Mouse (Mus musculus): ENCODE measurements around the gene Idh3a. TPM values are rescaled to one million over a fixed set of nuclear protein-coding genes. Genes with fewer than 3 reads are reported as not detected.

Gene Idh3a
- polyA plus RNA-seq, 1 experiment from 2014 or later: 124 TPM

DNA sequence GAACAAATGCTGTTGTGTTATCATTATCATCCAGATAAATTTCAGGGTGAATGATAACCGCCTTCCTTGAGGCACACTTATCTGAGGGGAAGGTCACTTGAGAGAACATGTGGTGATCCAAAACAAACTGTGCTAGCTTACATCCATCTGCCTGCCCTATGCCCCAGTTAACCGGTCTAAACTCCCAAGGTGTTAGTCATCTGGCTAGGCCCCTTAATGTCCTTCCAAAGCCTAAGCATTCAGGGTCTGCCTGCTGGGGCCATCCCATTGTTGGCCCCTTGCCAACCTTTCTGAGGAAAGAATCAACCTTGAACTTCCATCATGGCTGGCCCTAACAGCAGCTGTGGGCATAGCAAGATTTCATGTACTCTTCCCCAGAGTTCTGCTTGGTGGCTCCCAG is 56.0 kb downstream of the Idh3a start:
- Histone ChIP-seq H3K9me3 (replicated peaks) (no peaks in the 10 kb centered on the region), H3K36me3 (no peaks in the 10 kb centered on the region), H3K27ac (no peak overlapping the region), H3K4me1 (0 out of 2 replicates have a peak, but pooled peaks cover 4% of the 10 kb centered on the region), H3K4me3 (no peak overlapping the region), H3K27me3 (ENCODE audit: low read depth, poor library complexity, severe bottlenecking) (no peaks in the 10 kb centered on the region)
- 90% methylated on average over 2 of the region's 2 CpGs for WGBS
- DNase-seq (ENCODE audit: low spot score): no peak

DNA sequence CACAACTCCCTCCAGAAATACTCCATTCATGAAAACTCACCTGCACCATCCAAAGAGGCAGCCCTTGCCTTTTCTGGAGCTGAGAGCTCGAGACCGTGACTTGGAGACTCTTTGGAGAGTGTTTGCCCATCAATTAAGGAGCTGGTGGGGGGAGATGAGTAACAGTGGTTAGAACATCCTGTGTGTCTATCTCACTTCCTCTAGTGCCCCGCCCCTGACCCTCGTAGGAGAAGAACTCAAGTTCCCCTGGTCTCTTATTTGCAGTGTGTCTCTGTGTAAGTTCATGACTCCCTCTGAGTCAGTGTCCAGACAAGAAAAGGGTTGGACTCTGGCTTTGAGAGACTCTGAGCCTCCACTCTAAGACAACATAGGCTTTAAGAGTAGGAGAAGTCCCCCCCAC is 56.4 kb downstream of the Idh3a start:
- Histone ChIP-seq H3K9me3 (replicated peaks) (no peaks in the 10 kb centered on the region), H3K36me3 (no peaks in the 10 kb centered on the region), H3K4me3 (no peak overlapping the region), H3K4me1 (0 out of 2 replicates have a peak, but pooled peaks cover 4% of the 10 kb centered on the region), H3K27me3 (ENCODE audit: low read depth, poor library complexity, severe bottlenecking) (no peaks in the 10 kb centered on the region), H3K27ac (no peak overlapping the region)
- no peak for DNase-seq (ENCODE audit: low spot score)
- 80% methylated on average over 4 of the region's 4 CpGs for WGBS

DNA sequence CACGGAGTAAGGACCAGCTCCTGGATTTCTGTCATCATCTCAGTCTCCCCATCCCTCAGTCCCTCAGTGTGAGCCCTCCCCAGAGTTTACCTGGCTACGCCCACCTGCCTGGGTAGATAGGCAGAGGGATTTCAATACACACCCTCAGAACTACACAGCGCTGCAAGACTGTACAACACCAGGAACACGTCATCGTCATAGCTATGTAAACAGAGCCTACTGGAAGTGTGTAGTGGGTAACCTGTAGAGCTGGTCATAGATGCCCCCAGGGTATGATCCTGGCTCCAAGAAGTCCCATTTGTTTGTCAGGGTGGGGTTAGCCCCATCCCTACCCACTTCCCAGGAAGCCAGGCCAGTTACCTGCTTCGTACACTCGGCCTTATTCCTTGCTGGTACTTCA is 57.0 kb downstream of the Idh3a start:
- no peak overlapping the region for H3K4me3 ChIP-seq
- 91% methylated on average over 7 of the region's 7 CpGs for WGBS
- H3K27me3 ChIP-seq (ENCODE audit: low read depth, poor library complexity, severe bottlenecking): no peaks in the 10 kb centered on the region
- no peak for DNase-seq (ENCODE audit: low spot score)
- H3K4me1 ChIP-seq: 0 out of 2 replicates have a peak, but pooled peaks cover 4% of the 10 kb centered on the region
- H3K36me3 ChIP-seq: no peaks in the 10 kb centered on the region
- no peak overlapping the region for H3K27ac ChIP-seq
- H3K9me3 ChIP-seq (replicated peaks): no peaks in the 10 kb centered on the region

DNA sequence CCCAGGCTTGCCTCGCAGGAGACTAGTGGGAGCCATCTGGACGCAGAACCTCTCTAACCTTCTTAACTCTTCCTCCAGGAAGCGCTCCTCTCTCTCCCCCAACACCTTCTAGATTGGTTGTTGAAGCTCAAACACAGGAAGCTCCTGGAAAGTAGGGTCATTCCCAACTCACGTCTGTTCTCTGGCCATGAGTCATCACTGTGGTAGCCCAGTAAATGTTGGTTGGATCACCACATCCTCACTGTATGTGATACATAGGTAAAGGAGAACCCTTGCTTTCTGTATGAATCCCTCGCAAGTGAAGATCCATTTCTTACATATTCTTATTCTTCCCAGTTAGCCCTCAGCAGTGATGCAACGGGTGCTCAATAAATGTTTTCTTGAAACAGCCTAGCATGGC is 59.4 kb downstream of the Idh3a start:
- DNase-seq (ENCODE audit: low spot score): no peak
- 86% methylated on average over 6 of the region's 6 CpGs for WGBS
- Histone ChIP-seq H3K4me1 (0 out of 2 replicates have a peak, but pooled peaks cover 4% of the 10 kb centered on the region), H3K9me3 (replicated peaks) (no peaks in the 10 kb centered on the region), H3K4me3 (no peak overlapping the region), H3K27me3 (ENCODE audit: low read depth, poor library complexity, severe bottlenecking) (no peaks in the 10 kb centered on the region), H3K36me3 (no peaks in the 10 kb centered on the region), H3K27ac (no peak overlapping the region)

DNA sequence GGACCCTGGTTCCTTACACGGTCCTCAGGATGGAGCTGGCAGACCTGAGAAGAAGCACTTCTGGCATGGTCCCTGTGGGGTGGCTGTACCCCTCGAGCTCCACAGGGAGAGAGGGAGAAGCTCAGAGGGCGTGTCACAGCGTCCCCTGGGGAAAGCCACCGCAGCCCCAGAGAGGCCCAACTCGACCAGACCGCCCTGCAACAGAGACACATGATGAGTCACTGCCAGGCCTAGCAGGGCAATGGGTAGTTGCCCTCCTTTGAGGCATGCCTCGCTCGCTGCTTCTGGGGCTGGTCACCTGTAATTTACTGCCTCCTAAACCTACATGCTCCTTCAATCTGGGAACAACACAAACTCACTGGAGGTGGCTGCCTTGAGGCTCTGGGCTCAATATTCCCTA is 60.1 kb downstream of the Idh3a start:
- H3K4me3 ChIP-seq: no peak overlapping the region
- H3K27me3 ChIP-seq (ENCODE audit: low read depth, poor library complexity, severe bottlenecking): no peaks in the 10 kb centered on the region
- no peak for DNase-seq (ENCODE audit: low spot score)
- H3K4me1 ChIP-seq: 0 out of 2 replicates have a peak, but pooled peaks cover 4% of the 10 kb centered on the region
- H3K27ac ChIP-seq: no peak overlapping the region
- H3K9me3 ChIP-seq (replicated peaks): no peaks in the 10 kb centered on the region
- WGBS: 79% methylated on average over 9 of the region's 9 CpGs
- H3K36me3 ChIP-seq: no peaks in the 10 kb centered on the region

DNA sequence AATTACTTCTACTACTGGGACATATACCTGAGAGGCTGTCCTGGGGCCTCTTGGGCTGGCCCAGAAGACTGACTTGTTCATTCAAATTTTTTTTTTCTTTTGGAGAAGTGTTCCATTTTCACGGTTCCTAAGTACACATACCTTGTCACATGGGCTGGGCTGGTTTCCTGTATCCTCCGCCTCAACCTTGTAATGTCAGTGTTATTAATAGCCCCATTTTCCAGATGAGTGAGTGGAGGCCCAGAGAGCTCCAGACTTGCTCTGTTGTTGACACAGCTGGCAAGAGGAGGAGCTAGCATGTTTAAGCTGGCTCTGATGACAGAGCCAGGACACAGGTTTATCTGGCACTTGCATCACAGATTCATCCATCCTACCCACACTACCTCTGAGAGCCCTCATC is 61.3 kb downstream of the Idh3a start:
- H3K36me3 ChIP-seq: no peaks in the 10 kb centered on the region
- WGBS: 81% methylated on average over 2 of the region's 2 CpGs
- no peak for DNase-seq (ENCODE audit: low spot score)

DNA sequence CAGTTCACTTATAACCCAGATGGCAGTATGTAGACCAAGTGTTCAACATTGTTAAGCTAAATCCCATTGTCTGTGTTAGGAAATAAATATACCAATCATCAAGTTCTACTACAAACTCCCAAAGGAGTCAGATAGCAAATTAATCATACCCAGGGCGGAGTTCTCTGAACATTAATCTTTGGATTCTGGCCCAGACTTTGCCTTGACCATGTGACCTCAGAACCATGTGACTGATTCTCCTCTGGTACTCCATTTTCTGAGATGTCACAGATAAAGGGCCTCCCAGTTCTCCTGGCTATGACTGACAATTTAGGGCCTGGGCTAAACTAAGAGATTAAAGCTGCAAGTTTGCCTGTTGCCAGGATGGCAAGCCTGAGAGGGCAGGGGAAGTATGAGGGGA is 63.2 kb downstream of the Idh3a start:
- H3K36me3 ChIP-seq: no peaks in the 10 kb centered on the region
- H3K27ac ChIP-seq: no peak overlapping the region
- no peaks in the 10 kb centered on the region for H3K27me3 ChIP-seq (ENCODE audit: low read depth, poor library complexity, severe bottlenecking)
- H3K4me1 ChIP-seq: no peaks in the 10 kb centered on the region
- no peak overlapping the region for H3K4me3 ChIP-seq
- WGBS: 95% methylated on average over 1 of the region's 1 CpGs
- DNase-seq (ENCODE audit: low spot score): no peak
- H3K9me3 ChIP-seq (replicated peaks): no peaks in the 10 kb centered on the region

More for the DNA sequence above, 61.3 kb downstream of the Idh3a start:
- H3K27ac ChIP-seq: no peak overlapping the region
- 0 out of 2 replicates have a peak, but pooled peaks cover under 1% of the 10 kb centered on the region for H3K4me1 ChIP-seq
- H3K9me3 ChIP-seq (replicated peaks): no peaks in the 10 kb centered on the region
- no peak overlapping the region for H3K4me3 ChIP-seq
- no peaks in the 10 kb centered on the region for H3K27me3 ChIP-seq (ENCODE audit: low read depth, poor library complexity, severe bottlenecking)

DNA sequence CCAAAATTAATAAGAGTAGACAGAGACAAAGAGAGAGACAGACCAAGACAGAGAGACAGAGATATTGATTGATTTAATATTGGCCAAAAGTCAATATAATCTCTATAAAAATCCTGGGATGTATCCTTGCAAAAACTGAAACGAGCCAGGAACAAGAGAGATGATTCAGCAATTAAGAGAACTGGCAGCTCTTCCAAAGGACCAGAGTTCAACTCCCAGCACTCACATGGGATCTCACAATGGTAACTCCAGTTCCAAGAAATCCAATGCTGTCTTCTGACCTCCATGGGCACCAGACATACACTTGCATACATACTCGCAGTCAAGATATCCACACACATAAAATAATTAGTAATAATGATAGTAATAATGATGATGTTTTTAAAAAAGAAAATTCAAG is 66.6 kb downstream of the Idh3a start:
- H3K36me3 ChIP-seq: no peaks in the 10 kb centered on the region
- H3K27me3 ChIP-seq (ENCODE audit: low read depth, poor library complexity, severe bottlenecking): no peaks in the 10 kb centered on the region
- no peaks in the 10 kb centered on the region for H3K9me3 ChIP-seq (replicated peaks)
- H3K4me3 ChIP-seq: no peak overlapping the region
- 80% methylated on average over 2 of the region's 2 CpGs for WGBS
- no peak for DNase-seq (ENCODE audit: low spot score)
- H3K27ac ChIP-seq: no peak overlapping the region
- no peaks in the 10 kb centered on the region for H3K4me1 ChIP-seq

Other genes starting within 250 kb of the Idh3a start
- 5.3 TPM in 2 replicates for gene Dmxl2, start 84.7 kb upstream of the Idh3a start, polyA plus RNA-seq (2016; fragmentation: Nextera tagmentation; extraction: Ambion mirVana)
- not detected in 2 replicates for gene Sh2d7, start 47.4 kb upstream of the Idh3a start, polyA plus RNA-seq (2016; fragmentation: Nextera tagmentation; extraction: Ambion mirVana)
- gene Cib2, start 26.1 kb upstream of the Idh3a start, polyA plus RNA-seq (2016; fragmentation: Nextera tagmentation; extraction: Ambion mirVana): 7.9 and 12.7 TPM in 2 replicates
- gene Acsbg1, start 75.5 kb downstream of the Idh3a start, polyA plus RNA-seq (2016; fragmentation: Nextera tagmentation; extraction: Ambion mirVana): 0.31 and 0.60 TPM in 2 replicates
- 2.7 and 2.9 TPM in 2 replicates for gene Dnaja4, start 112.5 kb downstream of the Idh3a start, polyA plus RNA-seq (2016; fragmentation: Nextera tagmentation; extraction: Ambion mirVana)
- 178 and 190 TPM in 2 replicates for gene Wdr61, start 148.2 kb downstream of the Idh3a start, polyA plus RNA-seq (2016; fragmentation: Nextera tagmentation; extraction: Ambion mirVana)
- gene Crabp1, start 178.4 kb downstream of the Idh3a start, polyA plus RNA-seq (2016; fragmentation: Nextera tagmentation; extraction: Ambion mirVana): 615 and 856 TPM in 2 replicates